Comparison of ENCODE assay signal across 14 mouse cellular contexts in genomic region chr17:9981273-9981672, GRCm38 (mm10).
DNase-seq lines count a peak whose midpoint lies in the region.
"Had no signal": no experiment of that assay in that cellular context is flagged by ENCODE, and none has a peak within 500 bp of the region (broad histone marks: within the 10 kb centered on the region; RNA-seq: fewer than 3 reads in every experiment).

No protein-coding gene starts in this region.

- DNase-seq in heart, adult 11 months, result peak; percentile 69
- DNase-seq in heart, adult 8-10 months (ENCODE audit: low spot score), result no peak
- peak; percentile 50 for DNase-seq in testis, postnatal 10 days (ENCODE audit: low spot score)
- no peak for DNase-seq in testis, postnatal 14 days (ENCODE audit: low spot score)
- DNase-seq: adrenal gland, adult 2 months; adrenal gland, adult 8-10 months; adrenal gland, postnatal 10 days; adrenal gland, postnatal 14 days; adrenal gland, postnatal 25 days; adrenal gland, postnatal 36 days; B cell, adult 2 months; cerebellum, adult 11 months; cerebellum, adult 11-12 months; cerebellum, adult 18-20 months had no signal

Comparison
In these comparisons a context has a peak if more than half of its experiments do, and no peak if none do; other contexts are left out.
1. DNase-seq: peak in heart, adult 11 months (single experiment) and testis, postnatal 10 days (single experiment); none in heart, adult 8-10 months (single experiment) and testis, postnatal 14 days (single experiment).